Mouse (Mus musculus) midbrain, embryonic 14.5 days (tissue): Measurements from ENCODE around the gene Pde8a. TPM values are rescaled to one million over a fixed set of nuclear protein-coding genes. Genes with fewer than 3 reads are reported as not detected.

Experiments
- ATAC-seq: fragments of 200-750 bp; cut with Nextera tagmentation; 2 replicates; pipeline ENCODE4 v1.8.0; 2017; ENCODE audit warnings: moderate number of reproducible peaks, moderate library complexity; ENCODE audit not compliant: low FRiP score, low TSS enrichment
- DNase-seq: peaks from one replicate; pipeline ENCODE4 v3.0.0-alpha.2; 2015
- H3K27ac ChIP-seq: fragments of 300-500 bp; sonication (generic); replicated peaks from 2 replicates; pipeline ENCODE4 v1.5.1; 2014; ENCODE audit warnings: mild to moderate bottlenecking, low read depth, low read length, moderate library complexity
- H3K27me3 ChIP-seq: fragments of 300-500 bp; sonication (generic); 2 replicates; pipeline ENCODE4 v1.6.1; 2014; ENCODE audit warnings: low read length, control low read depth, mixed read lengths; ENCODE audit not compliant: control insufficient read depth, insufficient read depth
- H3K36me3 ChIP-seq: fragments of 300-500 bp; sonication (generic); 2 replicates; pipeline ENCODE4 v1.6.1; 2014; ENCODE audit warnings: low read length, control low read depth; ENCODE audit not compliant: control insufficient read depth, insufficient read depth
- H3K4me1 ChIP-seq: fragments of 300-500 bp; sonication (generic); 2 replicates; pipeline ENCODE4 v1.6.1; 2014; ENCODE audit warnings: mild to moderate bottlenecking, antibody characterized with exemption, low read length, control low read depth; ENCODE audit not compliant: control insufficient read depth, insufficient read depth
- H3K4me2 ChIP-seq: fragments of 300-500 bp; sonication (generic); 2 replicates; pipeline ENCODE4 v1.6.1; 2014; ENCODE audit warnings: mild to moderate bottlenecking, low read length, moderate library complexity
- H3K4me3 ChIP-seq: fragments of 300-500 bp; sonication (generic); replicated peaks from 2 replicates; pipeline ENCODE4 v1.5.1; 2014; ENCODE audit warnings: low read depth, low read length
- H3K9ac ChIP-seq: fragments of 300-500 bp; sonication (generic); replicated peaks from 2 replicates; pipeline ENCODE4 v1.6.1; 2014; ENCODE audit warnings: mild to moderate bottlenecking, low read length, moderate library complexity
- H3K9me3 ChIP-seq: fragments of 300-500 bp; sonication (generic); 2 replicates; pipeline ENCODE4 v1.6.1; 2016; ENCODE audit warnings: low read length, control low read depth, mixed read lengths; ENCODE audit not compliant: control insufficient read depth
- WGBS: fragments of 180-500 bp; shearing (Covaris S2); extraction: QIAGEN DNeasy Blood & Tissue Kit; methylation state at CpG from one replicate; pipeline ENCODE4 v1.1.7; 2014; 5-methylcytosine and 5-hydroxymethylcytosine counted together
- polyA plus RNA-seq: library from polyadenylated mRNA; unstranded; fragments of >200 nt; fragmentation: Nextera tagmentation; extraction: Ambion mirVana; gene quantifications from 2 replicates; pipeline ENCODE4 v1.2.1, GENCODE M21; 2014

Gene Pde8a
- polyA plus RNA-seq, 1 experiment from 2014 or later: 2.4 TPM

GRCm38 (mm10) chr7:81337785-81338521 lies 124.6 kb downstream of the Pde8a start:
- WGBS: 97% methylated on average over 21 of the region's 21 CpGs
- no peak overlapping the region for H3K4me2 ChIP-seq
- H3K27ac ChIP-seq: no peak overlapping the region
- no peak overlapping the region for H3K9ac ChIP-seq
- DNase-seq (no peak), ATAC-seq (no peak)
- H3K36me3 ChIP-seq: peaks cover 36% of the 10 kb centered on the region
- H3K4me3 ChIP-seq: no peak overlapping the region
- H3K4me1 ChIP-seq: peaks cover 6% of the 10 kb centered on the region
- no peaks in the 10 kb centered on the region for H3K9me3 ChIP-seq
- no peaks in the 10 kb centered on the region for H3K27me3 ChIP-seq

DNA sequence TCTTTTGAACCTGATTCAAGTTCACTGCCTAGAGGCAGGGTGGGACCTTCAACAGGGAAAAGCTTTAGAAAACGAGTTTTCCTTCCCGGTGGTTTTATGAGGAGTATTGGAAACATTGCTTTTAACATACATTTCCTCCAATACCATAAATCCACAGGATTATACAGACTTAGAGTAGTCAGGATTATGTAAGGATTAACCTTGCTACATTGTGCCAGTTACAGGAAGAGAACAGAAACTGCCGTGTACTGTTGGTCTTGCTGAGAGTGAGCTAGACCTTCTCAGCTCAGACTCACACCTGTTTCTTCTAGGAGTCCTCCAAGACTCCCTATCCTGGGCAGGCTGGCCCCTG lies 125.1 kb downstream of the Pde8a start:
- H3K4me2 ChIP-seq: no peak overlapping the region
- no peak overlapping the region for H3K4me3 ChIP-seq
- H3K9ac ChIP-seq: no peak overlapping the region
- WGBS: 82% methylated on average over 3 of the region's 3 CpGs
- peaks cover 37% of the 10 kb centered on the region for H3K36me3 ChIP-seq
- ATAC-seq (no peak), DNase-seq (no peak)
- no peak overlapping the region for H3K27ac ChIP-seq
- no peaks in the 10 kb centered on the region for H3K9me3 ChIP-seq
- peaks cover 12% of the 10 kb centered on the region for H3K4me1 ChIP-seq
- no peaks in the 10 kb centered on the region for H3K27me3 ChIP-seq

GRCm38 (mm10) chr7:81339783-81340182 lies 126.4 kb downstream of the Pde8a start:
- Histone ChIP-seq H3K27ac (no peak overlapping the region), H3K9ac (no peak overlapping the region), H3K27me3 (no peaks in the 10 kb centered on the region), H3K4me1 (peaks cover 17% of the 10 kb centered on the region), H3K36me3 (peaks cover 42% of the 10 kb centered on the region), H3K9me3 (no peaks in the 10 kb centered on the region), H3K4me2 (no peak overlapping the region), H3K4me3 (no peak overlapping the region)
- WGBS: 88% methylated on average over 4 of the region's 4 CpGs
- ATAC-seq: no peak
- peak; percentile 77 for DNase-seq

GRCm38 (mm10) chr7:81341563-81341962 lies 128.2 kb downstream of the Pde8a start:
- Histone ChIP-seq H3K27me3 (no peaks in the 10 kb centered on the region), H3K36me3 (peaks cover 42% of the 10 kb centered on the region), H3K4me2 (no peak overlapping the region), H3K9ac (no peak overlapping the region), H3K4me3 (no peak overlapping the region), H3K9me3 (no peaks in the 10 kb centered on the region), H3K4me1 (peaks cover 17% of the 10 kb centered on the region), H3K27ac (no peak overlapping the region)
- DNase-seq (peak; percentile 57), ATAC-seq (no peak)
- 54% methylated on average over 3 of the region's 3 CpGs for WGBS

DNA sequence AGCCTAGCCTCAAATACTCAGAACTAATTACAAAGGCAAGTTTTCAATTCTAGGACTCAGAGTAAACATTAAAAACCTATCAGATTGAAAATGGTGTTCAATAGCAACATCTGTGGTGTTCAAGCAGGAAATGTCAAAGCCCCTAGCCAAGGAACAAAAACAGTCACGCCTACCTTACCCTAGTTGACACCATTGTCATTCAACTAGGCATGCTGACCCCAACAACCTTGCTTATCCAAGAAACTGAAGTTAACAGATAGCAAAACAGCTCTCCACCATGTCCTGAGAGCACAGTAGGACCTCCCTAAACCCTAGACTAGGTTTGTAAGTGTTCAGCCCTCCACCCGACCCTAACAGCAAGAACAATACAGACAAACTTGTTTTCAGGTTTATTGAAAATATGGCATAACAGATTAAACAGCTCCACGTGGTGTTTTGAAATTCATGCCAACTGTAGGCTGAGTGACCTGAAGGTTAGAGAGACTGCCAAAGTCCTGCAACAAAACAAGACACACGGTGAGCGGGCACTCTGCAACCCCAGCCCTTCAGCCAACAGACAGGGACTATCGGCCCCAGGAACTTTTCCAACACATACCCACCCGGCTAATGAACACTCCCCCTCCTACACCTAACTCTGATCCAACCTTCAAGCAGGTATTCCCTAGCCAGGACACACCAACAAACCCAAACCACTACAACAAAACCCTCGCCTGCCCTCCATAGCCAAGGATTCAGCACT lies 129.1 kb downstream of the Pde8a start:
- H3K27me3 ChIP-seq: no peaks in the 10 kb centered on the region
- H3K36me3 ChIP-seq: peaks cover 42% of the 10 kb centered on the region
- ATAC-seq: no peak
- H3K27ac ChIP-seq: no peak overlapping the region
- H3K9ac ChIP-seq: peak overlapping the region; percentile 93; the same call in 1 of the 2 replicates
- H3K4me2 ChIP-seq: peak overlapping the region; percentile 90
- 75% methylated on average over 8 of the region's 8 CpGs for WGBS
- H3K9me3 ChIP-seq: no peaks in the 10 kb centered on the region
- no peak for DNase-seq
- H3K4me1 ChIP-seq: peaks cover 17% of the 10 kb centered on the region
- peak overlapping the region; percentile 82 for H3K4me3 ChIP-seq

- Histone ChIP-seq H3K4me3 (peak overlapping the region; percentile 82), H3K36me3 (peaks cover 39% of the 10 kb centered on the region)
Measured at GRCm38 (mm10) chr7:81343316-81343715, 129.9 kb downstream of the Pde8a start.

DNA sequence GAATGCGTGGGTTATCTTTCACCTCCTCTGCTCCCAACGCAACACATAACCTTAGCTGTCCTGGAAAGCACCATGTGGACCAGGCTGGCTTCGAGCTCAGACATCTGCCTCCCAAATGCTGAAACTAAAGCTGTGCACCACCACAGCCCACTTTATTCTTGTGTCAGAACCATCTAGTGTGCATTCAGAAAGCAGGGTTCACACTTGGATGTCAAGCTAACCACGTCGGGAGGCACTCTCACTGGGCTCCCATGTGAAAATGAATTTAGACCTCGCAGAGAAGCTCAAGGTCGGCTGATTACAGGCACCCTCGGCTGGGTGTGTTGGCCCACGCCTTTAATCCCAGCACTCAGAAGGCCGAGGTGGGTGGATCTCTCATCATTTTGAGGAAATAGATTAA lies 130.4 kb downstream of the Pde8a start:
- Histone ChIP-seq H3K4me1 (peaks cover 17% of the 10 kb centered on the region), H3K36me3 (peaks cover 35% of the 10 kb centered on the region), H3K27me3 (no peaks in the 10 kb centered on the region), H3K9me3 (no peaks in the 10 kb centered on the region), H3K27ac (no peak overlapping the region), H3K9ac (peak overlapping the region; percentile 93), H3K4me3 (peak overlapping the region; percentile 82), H3K4me2 (peak overlapping the region; percentile 90)
- ATAC-seq: no peak
- 16% methylated on average over 10 of the region's 10 CpGs for WGBS
- DNase-seq: no peak

More at GRCm38 (mm10) chr7:81343316-81343715, 129.9 kb downstream of the Pde8a start:
- ATAC-seq: no peak
- no peak for DNase-seq
- Histone ChIP-seq H3K27ac (no peak overlapping the region), H3K4me1 (peaks cover 17% of the 10 kb centered on the region), H3K27me3 (no peaks in the 10 kb centered on the region), H3K9me3 (no peaks in the 10 kb centered on the region), H3K9ac (peak overlapping the region; percentile 93), H3K4me2 (peak overlapping the region; percentile 90)
- 45% methylated on average over 8 of the region's 8 CpGs for WGBS

DNA sequence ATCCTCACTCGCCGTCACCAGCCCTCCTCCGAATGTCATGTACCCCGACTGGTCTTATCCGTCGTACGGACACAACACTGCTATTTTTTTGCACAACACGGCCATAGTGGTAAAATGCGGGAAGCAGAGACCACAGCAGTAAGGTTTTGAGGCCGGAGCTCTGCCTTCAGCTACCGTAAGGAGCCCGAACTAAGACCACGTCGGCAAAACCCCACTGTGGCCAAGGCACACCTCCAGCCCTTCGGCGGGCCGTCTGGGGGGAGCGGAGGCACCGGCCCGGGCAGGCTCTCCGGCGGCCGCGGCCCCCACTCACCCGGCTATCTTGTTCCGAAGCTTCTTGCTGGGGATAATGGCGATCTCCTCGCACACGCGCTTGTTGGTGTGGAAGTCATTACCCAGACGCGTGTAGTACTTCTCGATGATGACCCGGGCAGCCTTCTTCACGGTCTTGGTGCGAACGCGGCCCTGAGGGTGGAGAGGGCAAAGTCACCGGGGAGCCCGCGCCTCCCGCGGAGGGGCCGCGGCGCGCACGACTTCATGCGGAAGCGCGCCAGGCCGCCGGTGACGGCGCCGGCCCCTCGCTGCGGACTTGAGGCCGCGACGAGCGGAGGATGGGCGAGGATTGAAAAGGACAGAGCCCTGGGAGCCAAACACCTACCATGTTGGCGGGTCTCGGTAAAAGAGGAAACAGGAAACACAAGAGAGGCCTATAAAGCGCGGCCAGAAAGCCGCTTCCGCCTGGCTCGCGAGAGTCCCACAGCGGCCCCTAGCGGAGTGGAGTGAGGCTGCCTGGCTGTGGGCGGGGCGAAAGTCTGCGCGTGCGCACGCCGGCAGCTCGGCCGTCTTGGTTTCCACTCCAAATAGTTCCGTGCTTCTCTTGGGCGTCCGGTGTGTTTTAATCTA lies 131.4 kb downstream of the Pde8a start, which contains the start of gene Rps17:
Gene Rps17, minus strand, starts transcription at position 711 of the 903 bp plus-strand sequence.
- ATAC-seq (peak; percentile 92), DNase-seq (peak; percentile 97)
- Histone ChIP-seq H3K36me3 (peaks cover 32% of the 10 kb centered on the region), H3K4me2 (peak within 1 kb of the TSS; percentile 90), H3K4me1 (peaks cover 17% of the 10 kb centered on the region), H3K4me3 (peak within 1 kb of the TSS; percentile 82), H3K27ac (peak within 1 kb of the TSS; percentile 90), H3K9me3 (no peaks in the 10 kb centered on the region), H3K9ac (peak within 1 kb of the TSS; percentile 93), H3K27me3 (no peaks in the 10 kb centered on the region)
- WGBS: under 1% methylated on average over 85 of the region's 85 CpGs
